Mouse (Mus musculus): ENCODE measurements around the gene Wrnip1. TPM values are rescaled to one million over a fixed set of nuclear protein-coding genes. Genes with fewer than 3 reads are reported as not detected.

The Wrnip1 gene
- 14.3 and 14.4 TPM in 2 replicates for polyA plus RNA-seq (2012; rRNA removed)

DNA sequence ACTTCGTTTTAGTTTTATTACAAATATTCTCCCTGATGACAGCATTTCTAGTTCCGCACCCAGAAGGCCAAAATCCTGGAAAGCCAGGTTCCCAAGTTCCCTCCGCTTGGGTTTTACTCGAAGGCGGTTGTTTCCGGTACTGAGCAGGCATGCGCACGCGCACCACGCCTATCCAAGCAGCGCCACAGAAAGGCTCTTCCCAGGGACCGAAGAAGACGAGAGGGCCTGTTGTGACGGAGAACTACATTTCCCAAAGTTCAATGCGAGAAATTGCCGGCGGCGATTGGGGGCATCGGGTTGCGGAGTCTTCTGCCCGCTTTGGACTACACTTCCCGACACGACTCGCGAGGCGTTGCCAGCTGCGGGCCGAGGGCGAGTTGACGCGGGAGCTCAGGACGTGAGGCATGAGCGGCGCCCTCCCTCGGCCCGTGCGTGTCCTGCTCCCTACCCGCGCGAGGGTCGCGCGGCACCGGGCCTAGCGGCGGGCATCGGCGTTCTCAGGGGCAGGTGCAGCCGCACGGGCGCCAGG, at the start of gene Wrnip1:
Gene Wrnip1, plus strand, starts transcription at position 346 of the 529 bp plus-strand sequence.

DNA sequence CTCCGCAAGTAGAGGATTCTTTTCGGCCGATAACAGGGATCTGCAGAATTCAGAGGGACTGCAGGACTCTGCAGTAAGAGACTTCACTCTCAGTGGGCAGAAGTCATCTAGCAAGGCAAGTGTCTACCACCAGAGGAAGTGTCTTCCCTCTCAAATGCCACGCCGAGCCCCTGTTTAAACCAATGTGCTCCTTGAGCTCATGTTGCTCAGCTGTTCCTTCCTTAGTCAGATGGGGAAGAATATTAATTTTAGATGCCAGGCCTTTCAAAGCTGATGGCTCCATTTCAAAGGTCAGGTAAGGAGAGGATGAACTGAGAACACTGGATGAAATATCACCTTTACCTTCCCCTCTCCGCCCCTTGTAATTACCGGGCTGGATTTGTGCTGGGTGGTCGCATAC, 18.0 kb upstream of the Wrnip1 start, which contains the start of gene Mylk4:
Gene Mylk4, minus strand, starts transcription at position 139 of the 400 bp plus-strand sequence.

DNA sequence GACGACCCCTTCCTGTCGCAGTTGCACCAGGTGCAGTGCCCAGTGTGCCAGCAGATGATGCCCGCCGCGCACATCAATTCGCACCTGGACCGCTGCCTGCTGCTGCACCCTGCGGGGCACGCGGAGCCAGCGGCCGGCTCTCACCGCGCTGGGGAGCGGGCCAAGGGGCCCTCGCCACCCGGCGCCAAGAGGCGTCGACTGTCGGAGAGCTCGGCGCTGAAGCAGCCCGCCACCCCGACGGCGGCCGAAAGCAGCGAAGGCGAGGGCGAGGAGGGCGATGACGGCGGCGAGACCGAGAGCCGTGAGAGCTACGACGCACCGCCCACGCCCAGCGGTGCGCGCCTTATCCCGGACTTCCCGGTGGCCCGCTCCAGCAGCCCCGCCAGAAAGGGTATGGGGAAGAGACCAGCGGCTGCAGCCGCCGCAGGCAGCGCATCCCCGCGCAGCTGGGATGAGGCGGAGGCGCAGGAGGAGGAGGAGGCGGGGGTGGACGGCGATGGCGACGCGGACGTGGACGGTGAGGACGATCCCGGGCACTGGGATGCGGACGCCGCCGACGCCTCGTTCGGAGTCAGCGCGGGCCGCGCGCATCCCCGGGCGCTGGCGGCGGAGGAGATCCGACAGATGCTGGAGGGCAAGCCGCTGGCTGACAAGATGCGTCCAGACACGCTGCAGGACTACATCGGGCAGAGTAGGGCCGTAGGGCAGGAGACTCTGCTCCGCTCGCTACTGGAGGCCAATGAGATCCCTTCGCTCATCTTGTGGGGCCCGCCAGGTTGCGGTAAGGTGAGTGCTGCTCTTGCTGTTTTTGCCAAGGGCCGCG, 632 bp downstream of the Wrnip1 start, which contains the start of gene D930007J09Rik:
Gene D930007J09Rik, minus strand, starts transcription at position 591 of the 823 bp plus-strand sequence.

GRCm38 (mm10) chr13:32850668-32851404, 49.0 kb downstream of the Wrnip1 start, which contains the start of gene Serpinb1a:
Serpinb1a (minus strand) TSS chr13:32851185.

Other genes starting within 250 kb of the Wrnip1 start
- gene Mylk4, start 18.1 kb upstream of the Wrnip1 start, polyA plus RNA-seq (2012; rRNA removed): 0.02 TPM in 1 of 2 replicates, not detected in the other
- gene D930007J09Rik, start 811 bp downstream of the Wrnip1 start, polyA plus RNA-seq (2012; rRNA removed): not detected in 2 replicates
- gene Serpinb1a, start 49.1 kb downstream of the Wrnip1 start, polyA plus RNA-seq (2012; rRNA removed): 22.9 and 29.1 TPM in 2 replicates
- not detected in 2 replicates for gene Serpinb1c, start 96.2 kb downstream of the Wrnip1 start, polyA plus RNA-seq (2012; rRNA removed)
- gene Serpinb6b, start 163.2 kb downstream of the Wrnip1 start, polyA plus RNA-seq (2012; rRNA removed): 2.7 and 3.5 TPM in 2 replicates
- gene Serpinb9, start 201.2 kb downstream of the Wrnip1 start, polyA plus RNA-seq (2012; rRNA removed): 1.3 and 1.7 TPM in 2 replicates
- gene Serpinb9b, start 225.4 kb downstream of the Wrnip1 start, polyA plus RNA-seq (2012; rRNA removed): 0.02 and 0.04 TPM in 2 replicates

Measured in liver, embryonic 18 days (tissue).